Mouse (Mus musculus) layer of hippocampus, adult 11-12 months (tissue): ENCODE data around the gene Cplx3.

ENCODE experiments used
- DNase-seq: peaks from one replicate; pipeline ENCODE4 v3.0.0; 2022; ENCODE audit warnings: low spot score

Cplx3 gene

DNA sequence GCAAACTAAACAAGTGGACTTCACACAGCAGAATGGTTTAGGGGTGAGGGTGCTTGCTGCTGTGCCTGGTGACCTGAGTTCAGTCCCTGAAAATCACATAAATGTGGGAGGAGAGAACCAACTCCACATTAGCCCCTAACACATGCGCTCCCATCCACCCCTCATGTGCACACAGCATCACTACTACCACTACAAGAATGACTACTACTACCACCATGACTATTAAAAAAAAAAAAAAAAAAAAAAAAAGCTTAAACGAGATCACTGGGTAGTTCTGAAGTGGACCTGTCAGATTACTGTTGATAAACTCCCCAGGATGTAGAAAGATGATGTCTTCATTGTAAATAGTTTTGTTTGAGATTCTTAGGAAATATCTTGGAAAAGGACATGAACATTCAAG lies 46.5 kb downstream of the Cplx3 start:
- no peak for DNase-seq

DNA sequence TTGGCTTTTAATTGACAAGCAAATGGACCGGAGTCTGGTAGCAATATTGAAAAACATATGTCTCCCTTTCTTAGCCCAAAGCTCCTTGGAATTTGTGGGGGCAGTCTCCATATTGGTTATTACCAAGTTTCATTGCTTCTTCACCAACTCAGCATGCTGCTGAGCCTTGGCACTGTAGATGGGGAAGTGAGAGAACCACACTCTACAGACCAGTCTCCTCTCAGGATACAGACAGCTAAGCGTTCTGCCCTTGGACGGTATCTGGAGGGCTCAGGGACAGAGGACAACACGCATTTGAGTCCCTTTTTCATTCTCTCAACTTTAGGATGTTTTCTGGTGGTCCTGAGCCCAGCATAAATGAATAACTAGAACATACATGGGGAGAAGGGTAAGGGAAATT lies 47.5 kb downstream of the Cplx3 start:
- no peak for DNase-seq

DNA sequence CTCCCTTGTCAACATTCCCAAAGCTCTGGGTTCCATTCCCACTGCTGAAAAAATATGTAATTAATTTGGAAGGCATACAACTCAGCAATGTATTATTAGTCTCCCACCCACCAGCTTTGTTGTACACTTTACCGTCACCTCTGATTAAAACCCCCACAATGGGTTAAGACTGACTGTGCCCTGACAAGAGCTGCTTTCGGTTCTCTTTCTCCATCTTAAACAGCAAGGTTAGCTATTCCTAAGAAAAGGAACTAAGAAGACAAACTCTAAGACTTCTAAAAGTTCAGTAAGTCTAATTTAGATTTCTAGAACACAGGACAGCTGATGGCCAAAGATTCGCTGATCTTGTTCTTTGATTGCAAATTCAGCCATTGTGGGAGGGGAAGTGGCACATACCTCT lies 48.9 kb downstream of the Cplx3 start:
- DNase-seq = no peak

DNA sequence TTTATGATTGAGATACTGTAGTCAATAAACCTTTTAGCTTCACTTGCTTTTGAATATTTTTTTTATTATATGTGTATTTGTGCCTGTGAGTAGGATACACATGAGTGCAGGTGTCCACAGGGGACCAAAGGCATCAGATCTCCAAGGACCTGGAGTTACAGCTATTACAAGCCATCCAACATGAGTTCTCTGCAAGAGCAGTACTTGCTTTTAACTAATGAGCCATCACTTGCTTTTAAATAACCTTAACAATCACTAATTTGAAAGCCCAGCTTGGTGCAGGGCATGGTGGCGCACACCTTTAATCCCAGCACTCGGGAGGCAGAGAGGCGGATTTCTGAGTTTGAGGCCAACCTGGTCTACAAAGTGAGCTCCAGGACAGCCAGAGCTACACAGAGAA lies 51.3 kb downstream of the Cplx3 start:
- no peak for DNase-seq

DNA sequence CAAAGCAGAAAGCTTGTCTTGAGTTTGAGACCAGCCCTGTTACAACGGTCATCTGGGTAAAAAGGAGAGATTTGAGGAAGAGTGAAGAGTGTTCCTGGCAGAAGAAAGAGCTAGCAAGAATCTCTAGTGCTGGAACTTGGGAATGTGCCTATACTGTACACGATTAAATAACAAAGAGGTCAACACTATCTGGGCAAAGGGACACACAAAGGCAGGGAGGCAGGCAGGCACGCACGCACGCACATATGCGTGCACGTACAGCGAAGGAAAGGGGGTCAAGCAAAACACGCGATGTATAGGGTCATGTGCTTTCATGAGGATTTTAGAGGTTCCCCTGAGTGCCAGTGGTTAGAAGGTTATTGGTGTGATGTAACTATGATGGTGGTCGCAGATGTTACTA lies 53.0 kb downstream of the Cplx3 start:
- DNase-seq = no peak

DNA sequence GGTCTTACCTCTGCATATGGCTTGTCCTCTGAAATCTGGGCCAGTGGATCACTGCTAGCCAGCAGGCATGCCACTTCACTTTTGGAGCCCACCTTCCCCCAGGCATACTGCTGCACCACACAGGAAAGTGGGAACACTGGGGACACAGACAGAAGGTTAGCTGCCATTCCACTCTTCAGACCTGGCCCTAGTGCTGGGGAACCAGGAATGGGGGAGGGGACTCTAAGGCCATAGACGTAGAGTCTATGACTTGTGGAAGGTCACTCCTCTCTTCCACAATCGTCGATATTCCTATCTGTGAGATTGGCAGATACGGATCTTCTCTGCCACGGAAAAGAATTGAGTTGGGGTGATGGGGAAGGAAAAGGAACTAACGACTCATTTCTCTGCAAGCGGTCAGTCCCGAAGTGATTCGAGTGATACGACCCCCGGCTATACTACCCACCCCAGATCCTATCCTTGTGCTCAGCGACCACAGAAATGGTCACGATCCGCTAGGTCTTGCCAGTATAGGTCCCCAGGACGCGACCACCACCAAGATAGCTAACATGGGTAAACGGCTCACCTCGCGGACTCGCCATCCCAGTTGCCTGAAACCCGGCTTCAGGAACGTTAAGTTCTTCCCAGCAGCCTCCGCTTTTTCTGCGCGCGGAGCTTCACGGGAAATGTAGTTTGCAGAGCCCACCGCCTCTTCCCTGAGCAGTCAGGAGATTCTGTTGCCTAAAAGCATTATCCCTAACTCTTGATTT lies 53.8 kb downstream of the Cplx3 start, which contains the start of gene Mpi:
Mpi (minus strand) TSS at position 625 of the 749 bp plus-strand sequence.
- DNase-seq = peak; percentile 78

DNA sequence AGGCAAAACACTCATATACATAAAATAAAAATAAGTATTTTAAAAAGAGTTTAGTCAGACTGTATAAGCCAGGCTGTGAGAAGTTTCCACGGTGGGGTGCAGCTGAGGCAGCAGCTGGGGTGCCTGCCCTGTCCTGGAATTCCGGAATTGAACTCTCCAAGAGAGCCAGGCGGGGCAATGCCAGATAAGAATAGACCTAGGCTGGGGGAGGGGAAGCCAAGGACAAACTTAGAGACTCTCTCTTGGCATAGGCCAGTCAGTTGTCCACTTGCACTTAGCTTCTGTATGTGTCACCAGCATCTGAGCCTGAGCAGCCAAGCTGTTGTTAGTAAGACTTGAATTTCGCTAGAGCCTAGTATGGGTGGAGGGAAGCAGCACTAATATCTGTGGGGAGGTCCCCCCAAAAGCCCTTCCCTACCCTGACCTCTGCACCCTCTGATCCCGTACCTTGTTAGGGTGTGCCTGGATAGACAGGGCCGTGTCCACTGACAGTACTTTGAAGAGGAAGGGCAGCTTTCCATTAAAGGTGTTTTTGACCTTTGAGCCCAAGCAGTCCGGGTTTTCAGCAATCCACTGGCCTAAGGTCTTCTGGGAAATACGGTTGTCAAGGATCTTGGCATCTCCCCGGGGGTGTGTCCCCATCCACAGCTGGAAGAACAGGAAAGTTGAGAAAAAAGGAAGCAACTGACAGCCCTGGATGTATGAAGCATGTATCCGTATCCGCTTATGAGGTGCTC lies 55.8 kb downstream of the Cplx3 start:
- no peak for DNase-seq
